Mouse (Mus musculus) CD8-positive naive resting alpha-beta T cell, adult 2 months (primary cell): ENCODE results near the gene Klhl35.

Source experiments
- DNase-seq, 2 experiments: peaks; one replicate each; pipeline ENCODE4 v3.0.0; 2022; ENCODE audit warnings: low read depth in 2 of 2, low spot score in 2 of 2

Klhl35 gene

DNA sequence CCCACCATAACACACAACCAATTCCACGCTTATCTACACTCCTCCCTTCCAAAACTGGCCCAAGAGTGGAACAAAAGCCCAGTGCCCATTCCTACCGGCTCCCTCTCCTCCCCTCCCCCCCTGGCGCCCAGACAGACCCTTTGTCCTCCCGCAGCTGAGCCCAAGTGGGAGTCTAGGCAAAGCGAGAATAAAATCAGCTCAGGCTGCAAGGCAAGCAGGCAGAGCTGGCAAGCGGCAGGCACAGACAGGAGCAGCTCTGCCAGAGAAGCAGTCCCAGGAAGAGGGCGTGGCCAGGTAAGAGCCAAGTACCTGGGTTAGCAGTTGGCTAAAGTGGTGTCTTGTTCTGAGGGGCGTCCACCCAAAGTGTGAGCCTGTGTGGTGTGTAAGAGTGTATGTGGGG lies at the start of gene Klhl35:
Gene Klhl35 (plus strand): TSS at position 194 of the 400 bp plus-strand sequence.
- DNase-seq, result no peak

DNA sequence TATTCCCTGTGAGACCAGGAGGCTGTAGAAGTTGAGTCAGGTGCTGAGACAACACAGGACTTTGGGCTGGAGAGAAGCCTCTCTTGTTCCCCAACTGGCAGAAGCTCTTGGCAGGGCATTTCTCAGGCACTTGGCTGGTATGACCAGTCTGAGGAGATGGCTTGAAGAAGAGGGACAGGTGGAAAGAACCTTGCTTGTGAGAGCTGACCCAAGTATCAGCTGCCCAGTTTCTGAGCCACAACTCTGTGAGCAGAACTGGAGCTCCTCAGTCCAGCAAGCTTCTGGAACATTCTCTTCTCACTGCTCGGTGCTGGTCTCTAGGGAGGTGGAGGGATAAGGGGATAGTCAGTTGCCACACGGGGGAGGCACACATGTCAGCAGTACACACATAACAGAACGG lies 46.5 kb upstream of the Klhl35 start:
- DNase-seq, result no peak

DNA sequence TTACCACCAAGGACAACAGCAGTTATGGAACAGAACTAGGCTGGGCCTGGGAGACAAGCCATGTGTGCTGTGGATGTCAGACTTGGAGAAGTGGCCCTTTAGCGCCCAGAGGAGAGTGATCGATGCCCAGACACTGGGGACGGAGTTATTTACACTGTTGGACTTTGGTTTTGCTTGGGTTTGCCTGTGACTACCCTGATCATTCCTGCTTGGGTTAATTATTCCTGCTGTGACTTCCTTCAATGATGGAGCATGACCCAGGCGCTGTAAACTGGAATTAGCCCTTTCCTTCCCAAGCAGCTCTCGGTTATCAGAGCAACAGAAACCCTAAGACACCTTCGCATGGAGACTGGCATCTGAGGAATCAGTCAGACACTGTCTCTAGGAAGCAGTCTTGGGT lies 44.8 kb upstream of the Klhl35 start:
- no peak for DNase-seq

DNA sequence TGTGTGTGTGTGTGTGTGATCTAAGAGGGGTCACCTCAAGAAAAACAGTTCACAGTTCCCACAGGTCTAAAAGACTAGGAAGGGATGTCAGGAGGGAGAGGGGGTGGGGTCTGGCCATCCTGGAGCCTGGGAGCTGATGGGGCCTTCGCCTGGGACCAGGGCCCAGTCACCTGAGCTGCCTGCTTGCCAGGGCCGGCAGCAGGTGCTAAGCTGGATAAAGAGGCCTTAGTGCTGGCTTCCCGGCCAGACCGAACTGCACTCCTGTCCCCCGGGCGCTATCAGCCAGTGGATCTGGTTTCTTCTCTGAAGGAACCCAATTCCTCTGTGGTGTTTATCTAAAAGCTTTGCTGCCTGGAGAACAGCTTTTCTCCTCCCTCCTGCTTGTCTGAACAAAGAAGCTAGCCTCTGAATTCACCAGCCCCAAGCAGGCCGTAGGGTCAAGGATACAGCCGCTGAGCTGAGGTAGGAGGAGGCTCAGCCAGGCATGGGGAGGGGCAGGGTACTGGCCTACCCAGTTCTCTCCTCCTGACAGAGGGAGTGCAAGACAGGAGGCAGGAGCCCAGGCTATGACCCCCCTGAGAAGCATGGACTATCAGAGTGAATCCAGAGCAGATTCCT lies 41.2 kb upstream of the Klhl35 start:
- no peak for DNase-seq

DNA sequence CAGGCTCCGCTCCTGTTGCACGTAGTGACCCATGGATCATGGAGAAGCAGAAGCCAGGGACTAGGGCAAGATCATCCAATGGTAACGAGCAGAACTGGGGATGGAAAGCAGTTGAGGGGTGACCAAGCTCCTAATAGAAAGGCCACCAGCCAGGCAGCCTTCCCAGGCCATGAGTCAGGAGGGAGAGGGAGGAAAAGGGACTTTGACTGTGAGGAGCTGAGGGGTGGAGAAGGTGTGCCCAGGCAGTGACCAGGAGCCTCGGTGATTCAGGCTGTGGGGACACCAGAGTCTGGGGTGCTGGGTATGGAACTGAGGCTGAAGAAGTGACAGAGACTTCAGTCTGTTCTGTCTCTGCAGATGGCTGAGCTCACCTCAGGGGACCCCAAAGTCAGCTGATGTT lies 40.1 kb upstream of the Klhl35 start:
- no peak for DNase-seq

DNA sequence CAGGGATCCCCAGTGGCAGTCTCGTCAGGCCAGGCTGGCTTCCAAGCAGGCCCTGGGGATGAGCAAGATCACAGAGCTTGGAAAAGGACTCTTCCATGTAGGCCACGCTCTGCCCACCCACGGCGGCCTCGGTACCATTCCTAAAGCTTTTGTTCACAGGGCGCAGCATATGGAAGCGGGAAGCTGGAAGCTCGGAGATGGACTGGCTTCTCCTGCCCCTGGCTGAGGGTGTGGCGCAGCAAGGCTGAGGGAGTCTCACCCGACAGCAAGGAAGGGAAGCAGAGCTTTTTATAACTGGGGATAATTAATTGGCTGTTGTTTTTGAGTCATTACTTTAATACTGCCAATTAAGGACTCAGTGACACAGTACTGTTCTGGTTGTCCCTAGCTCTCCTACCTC lies 38.8 kb upstream of the Klhl35 start:
- no peak for DNase-seq

DNA sequence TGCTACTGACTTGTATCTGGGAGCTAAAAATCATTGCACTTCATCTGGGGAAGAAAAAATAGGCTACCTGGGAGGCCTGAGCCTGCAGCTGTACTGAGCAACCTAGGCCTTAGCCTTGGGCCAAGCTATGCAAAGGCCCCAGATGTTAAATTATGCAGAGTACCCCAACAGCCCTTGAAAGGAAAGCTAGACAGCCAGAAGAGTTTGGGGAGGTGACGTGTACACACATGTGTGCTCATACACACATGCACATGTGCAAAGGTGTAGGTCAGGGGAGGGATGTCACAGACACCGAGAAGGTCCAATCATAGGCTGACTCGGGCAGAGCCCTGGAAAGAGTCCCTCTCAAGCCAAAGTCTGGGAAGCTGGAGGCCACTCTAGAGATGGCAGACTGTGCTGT lies 37.8 kb upstream of the Klhl35 start:
- DNase-seq, result no peak

DNA sequence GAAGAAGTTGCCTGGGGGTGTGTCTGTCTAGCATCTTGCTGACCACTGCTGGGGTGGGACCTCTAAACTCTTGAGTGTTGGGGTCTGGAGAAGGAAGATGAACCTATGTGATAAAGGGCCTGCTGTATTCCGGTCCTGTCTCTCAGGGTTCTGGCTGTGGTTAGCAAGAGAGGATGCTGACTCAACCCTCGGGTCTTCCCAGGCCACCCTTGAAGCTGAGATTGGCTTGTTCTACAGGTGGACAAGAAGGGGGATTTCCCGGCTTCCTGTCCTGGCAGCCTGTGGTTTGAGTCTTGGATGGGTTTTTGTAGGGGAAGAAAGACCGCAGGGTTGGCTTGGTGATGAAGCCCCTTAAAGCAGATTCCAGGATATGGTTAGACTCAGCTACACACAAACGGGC lies 37.0 kb upstream of the Klhl35 start:
- DNase-seq, result no peak

DNA sequence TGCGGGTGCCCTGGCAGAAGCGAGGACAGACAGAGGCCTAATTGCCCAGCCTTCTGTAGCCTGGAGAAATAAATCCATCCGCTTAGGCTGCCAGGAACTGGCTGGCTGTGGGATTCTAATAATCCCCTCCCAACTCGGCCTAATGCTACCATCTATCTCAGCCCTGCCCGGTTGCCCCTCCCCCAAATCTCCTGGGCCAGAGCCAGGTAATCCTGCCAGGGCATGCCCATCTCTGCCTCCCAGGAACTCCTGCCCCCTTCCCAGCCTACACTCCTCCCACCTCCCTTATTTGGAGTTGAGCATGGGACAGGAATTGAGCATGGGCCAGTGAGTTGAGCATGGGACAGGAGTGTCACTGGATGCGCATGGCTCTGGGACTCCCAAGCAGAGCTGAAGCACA lies 36.0 kb upstream of the Klhl35 start:
- no peak for DNase-seq

DNA sequence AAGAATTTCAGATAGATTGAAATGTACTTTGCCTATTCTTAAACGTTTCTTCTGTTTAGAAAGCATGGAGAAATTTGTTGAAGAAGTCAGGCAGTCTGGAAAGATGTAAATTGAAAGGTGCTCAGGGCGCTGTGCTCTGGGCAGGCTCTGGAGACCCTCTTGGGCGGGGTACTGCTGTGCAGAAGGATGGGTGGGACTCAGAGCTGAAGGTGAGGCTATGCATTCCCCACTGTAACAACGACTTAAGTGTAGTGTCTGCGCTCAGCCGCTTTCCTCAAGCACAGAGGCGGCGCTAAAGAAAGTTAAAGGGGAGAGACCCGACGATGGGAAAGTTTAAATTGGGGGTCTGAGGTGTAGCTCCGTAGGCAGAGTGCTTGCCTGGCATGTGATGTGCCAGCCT lies 35.6 kb upstream of the Klhl35 start:
- DNase-seq, result no peak

DNA sequence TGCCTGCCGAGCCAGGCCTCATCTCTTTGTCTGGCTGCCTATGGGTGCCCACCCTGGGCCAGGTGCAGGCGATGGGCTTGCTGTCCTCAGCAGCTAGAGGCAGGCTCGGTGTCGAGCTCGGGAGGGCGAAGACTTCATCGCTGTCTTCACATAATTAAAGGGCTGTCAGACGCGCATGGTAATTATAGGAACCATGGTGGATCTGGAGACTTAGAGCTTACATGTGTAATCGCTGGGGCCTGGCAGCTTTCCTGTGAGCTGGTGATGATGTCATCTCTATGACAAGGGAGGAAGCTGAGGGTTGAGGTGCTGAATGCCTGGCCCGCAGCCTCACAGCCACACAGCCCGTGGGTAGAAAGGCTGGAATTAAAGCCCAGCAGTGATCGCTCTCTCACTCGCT lies 33.6 kb upstream of the Klhl35 start:
- no peak for DNase-seq

DNA sequence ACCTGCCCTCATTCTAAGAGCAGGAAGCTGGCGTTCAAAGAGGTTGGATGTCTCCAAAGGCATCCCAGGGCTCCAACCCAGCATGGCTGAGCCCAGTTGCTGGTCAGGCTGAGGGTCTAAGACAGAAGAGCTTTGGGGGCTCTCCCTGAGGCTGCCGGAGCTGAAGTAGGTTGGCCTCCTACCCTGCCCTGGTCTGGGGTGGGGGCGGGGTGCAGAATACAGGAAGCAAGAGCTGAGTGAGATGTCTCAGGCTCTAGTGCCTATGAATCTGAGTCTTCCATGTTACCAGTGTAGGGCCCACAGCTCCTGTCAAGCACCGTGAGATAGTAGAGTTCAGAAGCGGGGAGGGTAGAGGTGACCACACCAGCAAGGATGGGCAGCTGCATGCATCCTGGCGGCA lies 32.9 kb upstream of the Klhl35 start:
- DNase-seq, result no peak

DNA sequence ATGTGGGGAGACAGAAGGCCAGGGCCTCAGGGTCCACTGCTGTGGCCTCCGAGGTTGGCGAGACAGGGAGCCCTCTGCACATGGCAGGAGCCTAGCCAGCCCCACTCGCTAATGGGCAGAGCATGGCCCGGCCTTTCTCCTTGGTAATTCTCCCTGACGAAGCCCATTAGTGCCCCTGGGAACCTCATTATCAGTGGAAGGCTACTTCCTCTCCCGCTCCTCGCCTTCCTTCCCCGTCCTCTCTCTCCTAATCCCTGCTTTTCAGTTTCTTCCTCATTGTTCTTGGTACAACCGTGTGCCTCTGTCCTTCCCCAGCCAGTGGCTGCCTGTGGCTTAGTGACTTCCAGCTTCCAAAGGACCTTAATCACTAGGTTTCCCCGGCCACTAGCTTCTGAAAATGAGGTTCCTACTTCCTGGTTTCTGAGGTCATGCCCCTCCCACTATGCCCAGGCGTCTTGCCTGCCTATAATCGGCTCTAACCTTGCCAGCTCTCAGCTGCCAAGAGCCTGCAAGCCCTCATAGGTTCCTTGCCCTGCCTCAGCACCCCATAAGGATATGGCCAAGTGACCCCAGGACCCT lies 31.0 kb upstream of the Klhl35 start:
- no peak for DNase-seq

DNA sequence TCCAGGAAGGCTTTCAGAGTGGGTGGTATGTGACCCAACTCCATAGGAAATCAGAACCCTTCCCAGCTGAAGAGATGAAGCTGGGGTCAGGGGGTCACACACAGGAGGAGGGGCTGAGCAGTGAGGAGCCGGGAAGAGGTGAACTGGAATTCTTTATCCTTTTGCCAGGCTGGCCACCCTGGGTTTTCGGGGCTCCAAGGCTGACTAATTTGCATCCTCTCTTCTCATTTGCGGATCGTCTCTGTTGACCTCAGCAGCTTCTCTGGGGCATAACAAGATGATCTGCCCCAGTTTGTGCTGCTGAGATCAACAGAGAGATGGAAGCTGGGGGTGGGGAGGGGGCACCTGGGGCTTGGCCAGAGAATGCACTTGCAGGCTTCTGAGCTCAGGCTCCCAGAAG lies 29.3 kb upstream of the Klhl35 start:
- DNase-seq, result no peak

DNA sequence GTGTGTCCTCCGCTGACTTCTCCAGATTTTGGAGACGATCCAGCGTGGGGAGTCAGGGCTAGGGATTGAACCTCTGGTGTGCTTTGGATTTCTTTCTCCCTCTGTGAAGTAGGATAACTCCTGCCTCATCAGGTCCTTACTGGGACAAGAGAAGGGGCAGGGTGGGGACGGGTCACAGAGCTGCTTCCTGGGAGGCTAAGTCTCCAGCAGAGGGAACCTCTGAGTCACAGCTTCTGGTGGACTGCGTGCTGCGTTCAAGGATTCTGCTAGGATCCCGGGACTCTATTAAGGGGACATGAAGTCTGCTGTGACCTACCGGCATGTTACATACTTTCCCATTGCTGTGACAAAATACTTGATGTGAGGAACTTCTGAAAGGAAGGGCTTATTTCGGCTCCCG lies 26.9 kb upstream of the Klhl35 start:
- DNase-seq, result no peak

DNA sequence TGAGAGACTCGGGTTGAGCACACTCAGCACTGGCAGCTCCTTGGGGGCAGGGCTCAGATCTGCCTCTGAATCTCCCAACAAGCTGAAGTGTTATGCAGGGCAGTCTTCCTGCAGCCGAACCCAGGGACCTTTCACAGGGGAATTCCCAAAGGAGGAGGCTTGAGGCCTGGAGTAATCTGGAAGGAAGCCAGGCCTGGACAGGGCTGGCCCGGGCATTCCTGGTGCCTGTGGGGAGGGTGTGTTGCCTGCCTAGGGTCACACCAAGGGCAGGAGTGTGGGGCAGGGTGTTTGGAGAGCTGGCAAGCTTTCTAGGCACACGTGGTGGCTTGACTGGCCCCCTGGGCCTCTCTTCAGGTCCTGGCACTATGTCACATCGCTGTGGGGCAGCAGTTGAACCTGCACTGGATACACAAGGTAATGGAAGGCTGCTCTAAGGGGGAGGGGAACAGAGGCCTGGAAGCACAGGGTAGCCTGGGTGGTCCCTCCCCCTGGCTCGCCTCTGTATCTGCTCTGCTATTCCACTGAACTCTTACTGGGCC lies 24.2 kb upstream of the Klhl35 start:
- DNase-seq, result no peak

DNA sequence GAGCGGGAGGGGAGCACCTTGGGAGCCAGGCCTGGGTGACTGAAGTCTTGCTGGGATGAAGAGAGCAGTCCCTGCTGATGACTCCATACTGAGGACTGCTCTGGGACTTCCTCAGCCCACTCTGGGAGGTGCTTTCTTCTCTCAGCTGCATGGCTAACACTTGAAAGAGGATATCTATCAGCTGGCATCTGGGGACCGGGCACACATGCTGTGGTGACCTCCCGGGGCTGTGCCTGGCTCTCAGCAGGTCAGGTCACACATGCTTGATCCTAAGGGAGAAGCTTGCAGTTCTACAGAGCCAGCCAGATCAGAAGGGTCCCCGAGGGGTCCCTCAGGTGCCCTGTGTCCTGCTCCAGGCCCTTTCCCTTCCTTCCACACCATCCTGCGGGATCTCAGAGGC lies 22.6 kb upstream of the Klhl35 start:
- no peak for DNase-seq

DNA sequence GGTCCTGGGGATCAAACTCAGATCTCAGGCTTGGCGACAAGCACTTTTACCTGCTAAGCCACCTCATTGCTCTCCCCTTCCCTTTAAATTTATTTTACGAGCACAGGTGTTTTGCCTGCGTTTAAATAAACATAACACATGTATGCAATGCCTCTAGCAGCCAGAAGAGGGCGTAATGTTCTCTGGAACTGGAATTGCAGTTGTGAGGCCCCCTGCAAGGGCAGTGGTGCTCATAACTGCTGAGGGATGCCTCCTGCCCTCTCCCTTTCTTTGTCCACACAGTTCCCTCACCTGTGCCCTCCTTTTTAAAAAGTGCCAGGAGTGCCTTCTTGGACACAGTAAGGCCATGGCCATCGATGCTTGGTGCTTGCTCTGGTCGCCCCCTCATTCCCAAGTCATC lies 21.8 kb upstream of the Klhl35 start:
- DNase-seq, result peak; percentile 19 to 23

DNA sequence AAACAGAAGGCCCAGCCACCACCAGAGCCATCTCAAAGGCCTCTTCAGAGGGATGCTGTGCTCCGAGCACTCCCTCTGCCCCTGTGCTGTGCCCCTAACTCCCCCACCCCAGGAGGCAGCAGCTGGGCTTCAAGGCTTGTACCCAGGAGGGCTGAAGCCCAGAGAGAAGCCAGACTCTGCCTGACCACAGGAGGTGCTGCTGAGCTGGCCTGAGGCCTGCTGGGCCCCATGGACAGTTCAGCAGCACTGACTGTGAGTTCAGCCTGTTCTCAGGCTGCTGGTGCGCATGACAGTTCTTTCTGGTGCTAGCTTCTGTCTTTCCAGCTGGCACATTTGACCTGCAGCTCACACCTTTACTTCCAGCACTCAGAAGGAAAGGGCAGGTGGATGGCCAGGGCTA lies 20.0 kb upstream of the Klhl35 start:
- no peak for DNase-seq

DNA sequence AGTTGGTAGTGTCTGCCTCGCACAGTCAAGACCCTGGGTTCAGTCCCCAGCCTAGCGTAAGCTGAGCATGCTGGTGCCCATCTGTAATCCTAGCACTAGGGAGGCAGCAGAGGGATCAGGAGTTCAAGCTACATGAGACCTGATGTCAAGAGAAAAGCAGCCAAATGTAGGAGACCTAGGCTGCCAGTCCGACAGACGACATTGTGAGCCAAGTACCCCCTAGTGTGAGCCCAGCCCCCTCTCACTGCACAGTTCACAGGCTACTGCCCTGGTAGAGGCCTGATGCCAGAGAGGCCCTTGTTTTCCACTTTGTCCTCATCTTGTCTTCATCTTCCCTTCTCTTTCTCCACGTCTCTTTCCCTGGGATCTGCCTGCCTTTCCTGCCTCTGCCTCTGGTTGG lies 18.5 kb upstream of the Klhl35 start:
- DNase-seq, result no peak

DNA sequence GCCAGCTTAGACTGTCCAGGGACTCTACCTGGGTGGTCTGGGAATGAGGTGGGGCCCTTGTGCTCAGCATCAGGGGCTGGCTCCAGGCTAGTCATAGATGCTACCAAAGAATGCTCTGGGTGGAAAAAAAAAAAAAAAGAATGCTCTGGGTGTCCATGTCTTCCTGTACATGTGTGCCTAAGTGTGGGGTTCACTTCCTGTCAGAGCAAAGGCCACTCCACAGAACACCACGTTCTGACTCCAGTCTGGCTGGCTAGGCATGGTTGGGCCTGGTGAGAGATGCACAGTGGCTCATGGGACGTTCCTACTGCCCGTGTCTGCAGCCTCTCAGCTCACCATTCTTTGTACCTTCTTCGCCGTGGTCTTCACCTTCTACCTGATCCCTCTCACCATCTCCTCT lies 17.2 kb upstream of the Klhl35 start:
- no peak for DNase-seq

DNA sequence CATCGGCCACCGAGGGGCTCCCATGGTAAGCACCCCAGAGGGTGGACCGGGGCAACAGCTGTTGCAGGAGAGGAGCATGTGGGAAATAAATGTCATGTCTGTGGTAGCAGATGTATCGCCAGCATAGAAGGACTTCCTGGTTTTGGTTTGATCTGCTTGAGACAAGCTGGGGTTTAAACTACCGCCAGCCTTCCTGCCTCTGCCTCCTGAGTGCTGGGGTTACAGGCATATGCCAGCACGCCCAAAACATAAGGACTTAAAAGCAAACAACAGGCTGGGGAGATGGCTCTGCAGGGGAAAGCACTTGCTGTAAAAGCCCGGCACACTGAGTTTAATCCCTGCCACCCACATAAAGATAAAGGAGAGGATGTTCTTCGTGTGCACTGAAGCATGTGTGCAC lies 16.7 kb upstream of the Klhl35 start:
- no peak for DNase-seq

DNA sequence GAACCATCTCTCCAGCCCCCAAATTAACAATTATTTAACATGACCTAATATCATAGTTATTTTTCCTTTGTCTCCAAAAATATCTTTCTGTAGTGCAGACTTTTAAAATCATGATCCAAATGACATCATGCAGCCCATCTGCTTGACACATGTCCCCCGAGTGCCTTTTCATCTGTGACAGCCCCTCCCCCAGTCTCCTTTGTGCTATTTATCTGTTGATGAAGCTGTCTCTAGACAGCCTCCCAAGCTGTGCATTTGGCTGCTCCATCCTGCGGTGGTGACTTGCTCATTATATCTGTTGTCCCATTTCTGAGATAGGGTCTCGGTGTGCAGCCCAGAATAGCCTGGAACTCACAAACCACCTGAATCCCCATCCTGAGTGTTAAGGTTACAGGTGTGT lies 16.1 kb upstream of the Klhl35 start:
- DNase-seq, result no peak
